Mouse (Mus musculus): ENCODE measurements around the gene Fcf1.

DNA sequence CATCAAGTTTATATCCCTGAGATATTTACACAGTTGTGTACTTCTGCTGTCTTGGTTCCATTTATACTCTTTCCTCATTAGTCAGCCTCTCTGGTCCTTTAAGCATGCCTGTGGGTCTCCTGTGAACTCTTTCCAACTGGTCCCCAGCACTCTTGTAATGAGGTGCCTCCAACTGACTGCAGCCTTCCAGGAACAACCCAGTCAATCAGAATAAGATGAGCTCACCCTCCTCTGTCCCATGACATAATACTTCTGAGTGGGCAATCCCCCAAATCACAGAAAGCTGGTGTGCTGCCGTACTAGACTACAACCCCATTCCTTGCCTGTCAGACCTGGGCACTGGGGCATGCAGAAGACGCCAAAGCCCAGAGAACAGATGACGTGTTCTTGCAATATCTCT is 14.4 kb upstream of the Fcf1 start:
- no peak for TF ChIP-seq TAL1 (IDR thresholded peaks at IDR 0.05; ENCODE audit: low read length)
- no peak for TF ChIP-seq GATA1 (IDR thresholded peaks at IDR 0.05; ENCODE audit: low read length)
